Mouse (Mus musculus): ENCODE measurements around the gene Olfr623. TPM values are rescaled to one million over a fixed set of nuclear protein-coding genes. Genes with fewer than 3 reads are reported as not detected.

Gene Olfr623
- total RNA-seq (2017), result not detected in 2 replicates

GRCm38 (mm10) chr7:103663598-103663997 lies at the start of gene Olfr623:
Gene Olfr623, minus strand, starts transcription at chr7:103663698.
- no peak for ATAC-seq (replicated peaks in 1 of 2; ENCODE audit: insufficient read depth in 1 of 2, low FRiP score in 2 of 2, low TSS enrichment in 1 of 2, low read depth in 1 of 2, poor library complexity in 2 of 2, severe bottlenecking in 2 of 2)

- peak in 1 of 2 experiments; percentile 53; a peak in 1 of 4 replicates for ATAC-seq (replicated peaks in 1 of 2; ENCODE audit: insufficient read depth in 1 of 2, low FRiP score in 2 of 2, low TSS enrichment in 1 of 2, low read depth in 1 of 2, poor library complexity in 2 of 2, severe bottlenecking in 2 of 2)
These were observed 48.5 kb upstream of the Olfr623 start for GRCm38 (mm10) chr7:103712024-103712423.

GRCm38 (mm10) chr7:103699469-103699868 lies 36.0 kb upstream of the Olfr623 start:
- ATAC-seq (replicated peaks in 1 of 2; ENCODE audit: insufficient read depth in 1 of 2, low FRiP score in 2 of 2, low TSS enrichment in 1 of 2, low read depth in 1 of 2, poor library complexity in 2 of 2, severe bottlenecking in 2 of 2), result no peak

GRCm38 (mm10) chr7:103682420-103682819 lies 18.9 kb upstream of the Olfr623 start, which contains the start of gene Olfr625-ps1:
Gene Olfr625-ps1, plus strand, starts transcription at chr7:103682720.
- no peak for ATAC-seq (replicated peaks in 1 of 2; ENCODE audit: insufficient read depth in 1 of 2, low FRiP score in 2 of 2, low TSS enrichment in 1 of 2, low read depth in 1 of 2, poor library complexity in 2 of 2, severe bottlenecking in 2 of 2)

- ATAC-seq (replicated peaks in 1 of 2; ENCODE audit: insufficient read depth in 1 of 2, low FRiP score in 2 of 2, low TSS enrichment in 1 of 2, low read depth in 1 of 2, poor library complexity in 2 of 2, severe bottlenecking in 2 of 2), result no peak
These were observed 7.6 kb upstream of the Olfr623 start, which contains the start of gene Olfr624 for GRCm38 (mm10) chr7:103671091-103671490. Gene Olfr624, minus strand, starts transcription at chr7:103671191.

GRCm38 (mm10) chr7:103644070-103644469 lies 19.4 kb downstream of the Olfr623 start:
- ATAC-seq (replicated peaks in 1 of 2; ENCODE audit: insufficient read depth in 1 of 2, low FRiP score in 2 of 2, low TSS enrichment in 1 of 2, low read depth in 1 of 2, poor library complexity in 2 of 2, severe bottlenecking in 2 of 2), result no peak

GRCm38 (mm10) chr7:103642602-103643001 lies 20.9 kb downstream of the Olfr623 start, which contains the start of gene Olfr622:
Gene Olfr622, minus strand, starts transcription at chr7:103642702.
- no peak for ATAC-seq (replicated peaks in 1 of 2; ENCODE audit: insufficient read depth in 1 of 2, low FRiP score in 2 of 2, low TSS enrichment in 1 of 2, low read depth in 1 of 2, poor library complexity in 2 of 2, severe bottlenecking in 2 of 2)

- no peak for ATAC-seq (replicated peaks in 1 of 2; ENCODE audit: insufficient read depth in 1 of 2, low FRiP score in 2 of 2, low TSS enrichment in 1 of 2, low read depth in 1 of 2, poor library complexity in 2 of 2, severe bottlenecking in 2 of 2)
These were observed 26.7 kb downstream of the Olfr623 start for GRCm38 (mm10) chr7:103636795-103637194.

GRCm38 (mm10) chr7:103612434-103612833 lies 51.1 kb downstream of the Olfr623 start, which contains the start of gene Olfr620:
Gene Olfr620, minus strand, starts transcription at chr7:103612534.
- no peak for ATAC-seq (replicated peaks in 1 of 2; ENCODE audit: insufficient read depth in 1 of 2, low FRiP score in 2 of 2, low TSS enrichment in 1 of 2, low read depth in 1 of 2, poor library complexity in 2 of 2, severe bottlenecking in 2 of 2)

Other genes with a start within 250 kb of the Olfr623 start
- gene Usp17lc, start 248.6 kb downstream of the Olfr623 start, total RNA-seq (2017), result not detected in 2 replicates
- not detected in 2 replicates for gene Olfr605, start 218.3 kb downstream of the Olfr623 start, total RNA-seq (2017)
- not detected in 2 replicates for gene Olfr606, start 214.7 kb downstream of the Olfr623 start, total RNA-seq (2017)
- not detected in 2 replicates for gene Olfr607, start 199.5 kb downstream of the Olfr623 start, total RNA-seq (2017)
- not detected in 2 replicates for gene Olfr608, start 193.8 kb downstream of the Olfr623 start, total RNA-seq (2017)
- gene Olfr609, start 165.6 kb downstream of the Olfr623 start, total RNA-seq (2017), result not detected in 2 replicates
- not detected in 2 replicates for gene Olfr610, start 151.6 kb downstream of the Olfr623 start, total RNA-seq (2017)
- not detected in 2 replicates for gene Olfr611, start 142.9 kb downstream of the Olfr623 start, total RNA-seq (2017)
- gene Olfr612, start 121.0 kb downstream of the Olfr623 start, total RNA-seq (2017), result not detected in 2 replicates
- not detected in 2 replicates for gene Olfr613, start 115.6 kb downstream of the Olfr623 start, total RNA-seq (2017)
- gene Olfr615, start 107.6 kb downstream of the Olfr623 start, total RNA-seq (2017), result not detected in 2 replicates
- not detected in 2 replicates for gene Olfr616, start 94.6 kb downstream of the Olfr623 start, total RNA-seq (2017)
- not detected in 2 replicates for gene Olfr617, start 90.6 kb downstream of the Olfr623 start, total RNA-seq (2017)
- not detected in 2 replicates for gene Olfr618, start 73.6 kb downstream of the Olfr623 start, total RNA-seq (2017)
- not detected in 2 replicates for gene Olfr619, start 63.1 kb downstream of the Olfr623 start, total RNA-seq (2017)
- gene Olfr620, start 51.2 kb downstream of the Olfr623 start, total RNA-seq (2017), result not detected in 2 replicates
- gene Olfr622, start 21.0 kb downstream of the Olfr623 start, total RNA-seq (2017), result not detected in 2 replicates
- not detected in 2 replicates for gene Olfr624, start 7.5 kb upstream of the Olfr623 start, total RNA-seq (2017)
- gene Olfr625-ps1, start 19.0 kb upstream of the Olfr623 start, total RNA-seq (2017), result not detected in 2 replicates
- gene Olfr243, start 51.0 kb upstream of the Olfr623 start, total RNA-seq (2017), result not detected in 2 replicates
- gene Olfr628, start 66.7 kb upstream of the Olfr623 start, total RNA-seq (2017), result not detected in 2 replicates
- gene Olfr629, start 81.2 kb upstream of the Olfr623 start, total RNA-seq (2017), result not detected in 2 replicates
- not detected in 2 replicates for gene Olfr630, start 93.6 kb upstream of the Olfr623 start, total RNA-seq (2017)
- not detected in 2 replicates for gene Olfr69, start 107.9 kb upstream of the Olfr623 start, total RNA-seq (2017)
- 0.88 TPM in 1 of 2 replicates, not detected in the other for gene Olfr68, start 116.0 kb upstream of the Olfr623 start, total RNA-seq (2017)
- not detected in 2 replicates for gene Olfr67, start 128.1 kb upstream of the Olfr623 start, total RNA-seq (2017)
- 14.9 and 19.7 TPM in 2 replicates for gene Hbb-bt, start 150.3 kb upstream of the Olfr623 start, total RNA-seq (2017)
- 47.4 and 80.7 TPM in 2 replicates for gene Hbb-bs, start 164.4 kb upstream of the Olfr623 start, total RNA-seq (2017)
- not detected in 2 replicates for gene Hbb-bh2, start 176.8 kb upstream of the Olfr623 start, total RNA-seq (2017)
- gene Hbb-bh1, start 179.5 kb upstream of the Olfr623 start, total RNA-seq (2017), result not detected in 2 replicates
- gene Hbb-y, start 189.5 kb upstream of the Olfr623 start, total RNA-seq (2017), result not detected in 2 replicates
- not detected in 2 replicates for gene Olfr66, start 222.6 kb upstream of the Olfr623 start, total RNA-seq (2017)
- not detected in 2 replicates for gene Olfr64, start 230.8 kb upstream of the Olfr623 start, total RNA-seq (2017)
- not detected in 2 replicates for gene Olfr65, start 239.8 kb upstream of the Olfr623 start, total RNA-seq (2017)

All from hematopoietic stem cell, adult 5-6 weeks (primary cell).